Comparison of ENCODE assay signal across 18 mouse cellular contexts in the genomic region with DNA sequence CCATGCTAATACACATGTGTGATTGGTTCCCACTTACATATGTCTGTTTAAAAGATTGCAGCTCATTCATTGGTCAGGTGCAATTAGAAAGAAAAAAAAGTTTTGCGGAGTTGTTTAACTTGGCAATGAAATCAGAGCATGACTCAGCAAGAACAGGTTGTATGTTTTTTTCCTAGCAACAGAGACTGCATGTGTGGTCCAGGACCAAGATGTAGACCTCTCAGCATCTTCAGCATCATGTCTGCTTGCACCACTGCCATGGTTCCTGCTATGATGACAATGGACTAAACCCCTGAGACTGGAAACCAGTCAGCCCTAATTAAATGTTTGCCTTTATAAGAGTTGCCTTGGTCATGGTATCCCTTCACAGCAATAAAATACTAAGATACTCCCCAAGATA.
"Had no signal": no experiment of that assay in that cellular context is flagged by ENCODE, and none has a peak within 500 bp of the region (broad histone marks: within the 10 kb centered on the region; RNA-seq: fewer than 3 reads in every experiment).

No protein-coding gene starts in this region.

- H3K36me3 ChIP-seq: midbrain, embryonic 10.5 days; midbrain, embryonic 12.5 days; neural tube, embryonic 13.5 days; neural tube, embryonic 15.5 days; stomach, embryonic 15.5 days had no signal

- DNase-seq: lung, adult 18-20 months; lung, embryonic 14.5 days; lung, postnatal 10 days; lung, postnatal 4 days; midbrain, embryonic 14.5 days; right cerebral cortex, postnatal 14 days; thymus, adult 2 months; thymus, postnatal 25 days; thymus, postnatal 4 days had no signal

- H3K9me3 ChIP-seq: midbrain, embryonic 10.5 days; midbrain, embryonic 12.5 days; neural tube, embryonic 13.5 days; stomach, embryonic 15.5 days had no signal

- ATAC-seq: midbrain, embryonic 16.5 days had no signal

- H3K4me3 ChIP-seq: midbrain, embryonic 10.5 days; midbrain, embryonic 12.5 days; myocyte; neural tube, embryonic 13.5 days; neural tube, embryonic 15.5 days; stomach, embryonic 15.5 days had no signal

- H3K27ac ChIP-seq: liver, embryonic 14.5 days; midbrain, embryonic 10.5 days; midbrain, embryonic 12.5 days; neural tube, embryonic 13.5 days; neural tube, embryonic 15.5 days; stomach, embryonic 15.5 days; stomach, postnatal 0 days had no signal

- H3K27me3 ChIP-seq: midbrain, embryonic 12.5 days; neural tube, embryonic 13.5 days; neural tube, embryonic 15.5 days; stomach, embryonic 15.5 days had no signal

- H3K4me1 ChIP-seq: midbrain, embryonic 10.5 days; midbrain, embryonic 12.5 days; neural tube, embryonic 13.5 days; neural tube, embryonic 15.5 days; stomach, embryonic 15.5 days had no signal
